Mouse (Mus musculus) liver, adult (tissue): ENCODE data around the gene Hoxd4.

Experiments
- GATA4 ChIP-seq: IDR thresholded peaks from 2 replicates; pipeline ENCODE4 v1.6.1; 2014; ENCODE audit warnings: mild to moderate bottlenecking, low read length; ENCODE audit not compliant: insufficient replicate concordance

The Hoxd4 gene

DNA sequence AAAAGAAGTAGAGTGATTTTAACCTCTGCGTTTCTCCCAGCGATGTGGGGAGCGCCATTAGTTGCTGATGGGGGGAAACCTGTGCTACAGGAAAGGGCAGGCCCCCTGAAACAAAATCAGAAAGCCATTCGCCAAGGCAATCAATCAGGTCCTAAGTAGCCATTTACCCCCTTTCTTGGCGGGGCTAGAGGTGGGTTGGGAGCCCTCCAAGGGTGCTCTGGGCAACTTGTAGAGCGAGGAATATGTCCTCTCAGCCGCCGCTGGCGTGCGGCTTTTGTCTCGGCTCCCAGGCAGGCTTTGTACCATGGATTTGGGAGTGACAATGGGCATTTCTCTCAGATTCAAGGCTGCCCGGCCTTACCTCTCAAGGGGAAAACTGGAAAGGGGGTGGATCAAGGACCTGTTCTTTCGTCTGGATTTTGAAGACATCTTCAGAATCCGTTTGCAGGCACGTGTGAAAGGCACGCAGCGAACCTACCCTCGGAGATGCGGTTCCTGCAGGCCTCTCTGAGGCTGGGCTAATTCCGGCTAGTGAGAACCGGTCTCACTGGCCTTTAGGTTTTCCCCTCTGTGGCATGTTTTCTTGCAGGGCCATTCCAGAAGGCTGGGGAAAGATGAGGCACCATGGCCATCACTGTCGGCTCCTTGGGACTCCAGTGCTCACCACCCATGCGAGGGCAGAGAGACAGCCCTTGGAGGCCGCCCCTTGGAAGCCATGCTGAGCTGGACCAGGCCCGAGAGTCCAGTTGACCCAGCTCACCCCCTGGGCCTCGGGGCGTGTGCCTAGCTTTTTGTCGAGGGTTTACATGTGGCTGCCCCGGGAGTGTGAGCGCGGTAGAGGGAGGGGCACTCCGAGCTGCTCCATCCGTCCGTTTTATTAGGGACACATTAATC, 15.0 kb upstream of the Hoxd4 start:
- no peak for TF ChIP-seq GATA4

DNA sequence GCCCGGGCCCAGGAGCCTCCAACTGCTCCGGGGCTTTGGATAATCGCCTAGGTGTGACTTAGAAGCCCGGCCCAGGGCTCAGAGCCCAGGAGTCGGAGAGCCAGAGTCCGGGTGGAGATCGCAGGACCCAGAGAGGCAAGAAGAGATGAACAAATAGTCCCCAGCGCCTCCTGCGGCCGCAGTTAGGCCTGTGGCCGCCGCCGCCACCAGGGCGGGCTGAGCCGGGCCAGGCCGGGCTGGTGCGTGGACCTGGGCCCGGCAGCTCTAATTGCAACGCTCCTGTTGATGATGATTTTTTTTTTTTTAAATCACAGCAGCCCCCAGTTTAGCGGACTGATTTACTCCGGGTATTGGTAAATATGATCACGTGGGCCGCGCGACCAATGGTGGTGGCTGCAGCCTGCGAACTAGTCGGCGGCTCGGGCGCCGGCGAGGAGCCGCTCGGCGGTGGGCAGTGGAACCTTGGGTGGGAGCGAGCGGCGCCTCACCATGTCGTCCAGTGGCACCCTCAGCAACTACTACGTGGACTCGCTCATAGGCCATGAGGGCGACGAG, 14.1 kb upstream of the Hoxd4 start, which contains the start of gene Hoxd9:
Hoxd9 (plus strand) TSS at position 161 of the 555 bp plus-strand sequence.
- no peak for TF ChIP-seq GATA4

DNA sequence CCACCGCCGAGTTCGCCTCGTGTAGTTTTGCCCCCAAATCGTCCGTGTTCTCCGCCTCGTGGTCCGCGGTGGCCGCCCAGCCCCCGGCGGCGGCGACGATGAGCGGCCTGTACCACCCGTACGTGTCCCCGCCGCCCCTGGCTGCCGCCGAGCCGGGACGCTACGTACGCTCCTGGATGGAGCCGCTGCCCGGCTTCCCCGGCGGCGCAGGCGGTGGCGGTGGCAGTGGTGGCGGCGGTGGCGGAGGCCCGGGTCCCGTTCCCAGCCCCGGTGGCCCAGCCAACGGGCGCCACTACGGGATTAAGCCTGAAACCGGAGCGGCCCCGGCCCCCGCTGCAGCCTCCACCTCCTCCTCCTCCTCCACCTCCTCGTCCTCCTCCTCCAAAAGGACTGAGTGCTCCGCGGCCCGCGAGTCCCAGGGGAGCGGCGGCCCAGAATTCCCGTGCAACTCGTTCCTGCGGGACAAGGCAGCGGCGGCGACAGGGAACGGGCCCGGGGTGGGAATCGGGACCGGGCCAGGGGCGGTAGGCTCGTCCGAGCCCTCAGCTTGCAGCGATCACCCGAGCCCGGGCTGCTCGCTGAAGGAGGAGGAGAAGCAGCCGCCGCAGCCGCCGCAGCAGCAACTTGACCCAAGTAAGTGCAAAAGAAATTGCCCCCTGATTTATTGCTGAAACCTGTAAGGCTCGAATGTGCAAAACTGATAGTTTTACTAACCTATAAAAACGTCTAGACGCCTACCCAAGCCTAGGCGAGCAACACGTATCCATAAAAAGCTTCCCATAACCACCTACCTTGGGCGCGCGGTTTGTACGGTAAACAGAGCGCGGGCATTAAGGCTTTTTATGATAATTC, 13.3 kb upstream of the Hoxd4 start:
- TF ChIP-seq GATA4 = no peak

DNA sequence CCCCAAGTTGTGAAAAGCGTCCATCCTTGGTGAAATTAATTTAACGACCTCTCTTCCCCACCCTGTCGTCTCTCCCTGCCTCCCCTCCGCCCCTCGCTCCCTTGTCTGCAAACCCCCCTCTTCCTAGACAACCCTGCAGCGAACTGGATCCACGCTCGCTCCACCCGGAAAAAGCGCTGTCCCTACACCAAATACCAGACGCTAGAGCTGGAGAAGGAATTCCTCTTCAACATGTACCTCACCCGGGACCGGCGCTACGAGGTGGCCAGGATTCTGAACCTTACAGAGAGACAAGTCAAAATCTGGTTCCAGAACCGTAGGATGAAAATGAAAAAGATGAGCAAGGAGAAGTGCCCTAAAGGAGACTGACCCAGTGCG, 12.7 kb upstream of the Hoxd4 start:
- TF ChIP-seq GATA4 = no peak

DNA sequence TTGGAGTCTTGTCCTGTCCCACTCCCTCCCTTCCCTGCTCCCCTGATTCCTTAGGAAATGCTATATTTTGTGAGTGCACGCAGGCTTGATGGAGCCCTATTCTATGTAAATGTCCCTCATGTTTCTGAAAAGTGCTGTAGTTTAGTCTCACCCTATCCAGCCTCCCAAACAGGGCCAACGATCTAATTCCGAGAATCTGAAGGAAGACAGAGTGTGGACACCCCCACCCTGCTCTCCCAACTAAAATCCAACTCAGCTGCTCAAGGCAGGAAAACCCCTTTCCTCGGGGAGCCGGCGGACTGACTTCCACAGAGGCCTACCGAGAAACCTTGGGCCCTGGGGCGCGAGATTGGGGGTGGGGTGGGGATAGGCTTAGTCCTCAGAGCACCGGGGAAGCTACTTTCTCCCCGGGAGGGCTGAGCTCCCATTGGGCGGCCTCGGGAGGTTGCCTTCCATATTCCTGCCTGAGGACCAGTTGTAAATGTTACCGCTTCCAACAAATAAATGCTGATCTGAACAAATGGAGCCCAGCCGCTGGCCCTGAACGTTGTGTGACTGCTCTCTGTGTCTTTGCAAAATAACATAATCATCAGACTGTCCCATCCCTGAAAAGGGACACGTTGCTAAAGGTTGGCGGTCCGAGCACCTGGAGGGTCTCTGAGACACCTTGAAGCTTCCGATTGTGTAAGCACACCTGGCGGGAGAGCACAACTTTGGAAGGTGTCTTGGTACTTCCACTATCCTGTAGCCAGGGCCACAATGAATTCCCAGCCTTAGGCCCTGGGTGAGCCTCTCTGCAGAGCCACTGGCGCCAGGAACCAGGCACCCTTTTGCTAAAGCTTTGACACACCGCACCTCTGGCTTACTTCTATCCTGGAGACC, 11.8 kb upstream of the Hoxd4 start:
- TF ChIP-seq GATA4 = no peak

DNA sequence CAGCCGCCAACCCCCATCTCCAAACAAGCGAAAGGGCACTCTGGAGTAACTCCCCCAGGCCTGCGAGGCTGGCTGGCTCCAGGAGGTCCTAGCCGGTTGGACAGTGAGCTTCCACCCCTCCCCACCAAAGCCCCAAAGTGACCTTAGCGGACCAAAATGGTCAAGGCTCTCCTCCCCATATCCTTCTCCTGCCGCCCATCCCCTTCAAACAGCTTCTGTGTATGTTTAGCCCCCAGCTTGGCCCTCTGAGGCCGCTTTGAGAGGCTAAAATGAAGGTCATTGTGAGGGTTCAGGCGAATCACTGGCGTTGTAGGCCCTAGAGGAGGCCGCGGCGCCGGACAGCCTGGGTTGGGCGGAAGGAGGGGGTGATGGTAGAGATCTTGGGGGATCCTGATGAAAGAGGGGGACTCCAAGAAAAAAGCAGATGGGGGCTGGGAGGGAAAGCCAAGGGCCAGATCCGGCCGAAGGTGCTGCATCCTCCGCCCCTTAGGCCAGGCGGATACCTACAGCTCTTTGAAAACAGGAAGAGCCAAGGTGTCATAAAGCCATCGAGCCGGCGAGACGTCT, 11.1 kb upstream of the Hoxd4 start:
- TF ChIP-seq GATA4 = no peak

DNA sequence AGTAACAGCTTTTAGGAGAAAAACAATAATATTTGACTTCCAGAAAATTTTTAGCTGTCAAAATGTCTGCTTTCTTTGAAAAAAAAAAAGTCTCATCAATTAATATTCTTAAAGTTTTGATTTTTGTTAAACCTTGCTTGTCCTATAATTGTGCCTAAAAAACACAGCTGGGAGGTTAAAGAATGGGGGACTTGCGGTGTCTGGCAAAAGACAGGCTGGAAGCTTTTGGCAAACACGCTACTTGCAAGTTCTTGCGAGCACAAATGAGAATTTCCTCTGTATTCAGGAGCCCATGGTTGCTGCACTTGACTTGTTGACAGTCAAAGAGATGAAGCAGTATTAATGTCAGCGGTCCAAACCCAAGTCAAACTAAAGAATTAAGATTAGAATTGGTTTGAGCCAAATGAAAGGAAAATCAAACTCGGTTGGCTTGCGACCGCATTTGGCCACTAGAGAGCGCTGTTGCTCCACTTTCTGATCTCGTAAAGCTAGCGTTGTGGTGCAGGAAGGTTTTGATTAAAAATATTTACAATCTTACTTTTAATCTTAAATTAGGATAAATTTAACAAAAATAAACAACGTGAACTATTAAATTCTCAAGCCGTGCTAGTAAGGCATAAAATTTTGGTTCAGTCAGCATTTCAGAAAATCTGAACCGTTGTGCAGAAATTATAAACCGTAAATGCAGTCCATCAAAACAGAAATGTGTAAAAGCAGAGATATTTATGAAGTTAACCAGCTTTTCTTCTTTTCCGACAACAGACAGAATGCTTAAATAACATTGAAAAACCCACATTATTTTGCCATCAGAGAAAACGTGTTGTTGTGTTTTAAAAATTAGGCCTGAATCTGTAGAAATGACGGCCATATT, 9.5 kb upstream of the Hoxd4 start:
- TF ChIP-seq GATA4 = no peak

DNA sequence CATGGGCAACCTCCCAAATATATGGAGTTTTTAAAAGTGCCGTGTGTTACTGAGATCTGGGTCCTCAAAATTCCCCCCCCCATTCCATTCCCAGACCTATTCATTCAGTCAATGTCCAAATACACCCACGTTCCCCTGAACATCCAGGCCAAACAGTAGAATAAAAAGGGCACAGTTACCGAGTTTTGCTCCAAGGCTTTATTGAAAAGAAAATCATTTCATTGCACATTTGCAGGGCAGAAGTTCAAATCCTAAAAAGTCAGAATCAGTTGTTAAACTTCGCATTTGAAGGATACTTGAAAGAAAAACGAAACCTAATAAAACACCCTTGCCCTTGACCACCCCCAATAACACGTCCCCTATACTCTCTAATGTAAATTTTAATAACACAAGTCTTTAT, 8.9 kb upstream of the Hoxd4 start:
- TF ChIP-seq GATA4 = no peak

DNA sequence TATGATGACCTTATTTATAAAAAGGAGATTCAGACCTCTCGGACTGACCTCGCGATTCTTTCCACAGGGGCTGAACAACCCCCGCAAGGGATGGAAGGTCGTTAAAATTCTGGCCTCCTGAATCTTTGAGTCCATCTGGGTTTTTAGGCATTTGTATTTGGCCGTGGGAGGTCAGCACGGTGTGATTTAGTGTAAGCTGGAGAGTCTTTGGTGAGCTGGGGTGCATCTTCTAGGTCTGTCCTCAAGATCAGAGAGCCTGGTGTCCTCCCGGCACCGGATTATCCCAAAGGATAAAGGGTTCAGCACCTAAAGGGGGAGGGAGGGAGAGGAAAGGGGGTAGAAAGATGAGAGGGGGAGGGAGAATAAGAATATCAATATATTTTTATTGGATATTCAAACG, 8.4 kb upstream of the Hoxd4 start:
- no peak for TF ChIP-seq GATA4

DNA sequence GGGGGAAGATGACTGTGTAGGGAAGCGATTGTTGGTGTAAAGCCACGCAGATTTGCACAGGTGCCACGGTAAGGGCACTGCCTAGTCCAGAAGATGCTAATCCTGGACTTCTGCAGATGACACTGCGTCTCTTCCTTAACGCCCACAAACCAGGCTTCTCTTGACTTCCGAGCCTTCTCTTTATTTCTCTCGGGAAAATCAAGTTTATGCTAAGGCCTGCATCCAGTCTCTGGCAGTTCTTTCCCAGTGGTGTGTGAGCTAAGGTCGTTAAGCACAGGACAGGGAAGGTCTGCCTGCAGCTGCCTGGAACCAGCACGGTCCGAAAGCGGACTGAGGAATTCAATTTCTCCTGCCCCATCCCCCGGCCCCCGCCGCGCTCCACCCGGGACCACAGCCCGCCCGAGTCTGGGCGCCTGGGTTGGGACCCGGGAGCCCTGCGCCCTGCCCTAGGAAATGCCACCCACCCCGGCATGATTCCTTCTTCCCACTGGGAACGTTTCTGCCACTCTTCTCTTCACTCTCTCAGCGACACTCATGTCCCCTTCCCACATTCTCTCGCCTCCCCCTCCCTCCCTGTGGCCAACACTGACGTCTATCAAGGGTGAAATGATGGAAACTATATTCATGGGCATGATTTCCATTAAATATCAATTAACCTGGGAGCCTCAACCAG, 7.9 kb upstream of the Hoxd4 start:
- no peak for TF ChIP-seq GATA4

DNA sequence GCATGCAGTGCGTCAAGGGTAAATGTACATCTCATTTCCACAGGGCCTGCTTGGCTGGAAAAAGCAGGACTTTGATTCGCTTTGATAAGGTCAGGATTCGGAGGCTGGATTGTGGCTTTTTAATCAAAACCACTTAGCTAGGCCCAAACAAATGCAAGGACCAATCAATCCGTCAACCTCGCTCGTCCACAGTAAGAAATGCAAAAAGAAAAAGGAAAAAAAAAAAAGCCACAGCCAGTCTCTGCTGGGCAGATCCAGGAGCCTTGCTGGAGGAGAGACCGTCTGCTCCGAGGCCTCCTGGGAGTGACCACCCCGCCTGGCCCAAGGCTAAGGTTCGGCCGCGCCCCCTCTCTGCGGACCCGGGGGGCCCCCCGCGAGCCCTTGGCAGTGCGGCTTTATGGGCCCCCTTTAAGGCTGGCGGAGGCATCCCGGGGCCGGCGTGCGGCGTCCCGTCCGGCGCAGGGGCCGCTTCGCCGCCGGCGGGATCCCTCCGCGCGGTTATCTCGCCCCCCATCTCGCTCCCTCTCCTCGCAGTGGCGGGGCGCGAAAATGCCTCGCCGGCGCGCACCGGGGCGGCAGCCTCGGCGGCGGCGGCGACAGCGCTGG, 7.2 kb upstream of the Hoxd4 start, which contains the start of gene Hoxd8:
Hoxd8 (plus strand) TSS at position 223 of the 606 bp plus-strand sequence.
- TF ChIP-seq GATA4 = no peak; the same call in 1 of the 2 replicates

DNA sequence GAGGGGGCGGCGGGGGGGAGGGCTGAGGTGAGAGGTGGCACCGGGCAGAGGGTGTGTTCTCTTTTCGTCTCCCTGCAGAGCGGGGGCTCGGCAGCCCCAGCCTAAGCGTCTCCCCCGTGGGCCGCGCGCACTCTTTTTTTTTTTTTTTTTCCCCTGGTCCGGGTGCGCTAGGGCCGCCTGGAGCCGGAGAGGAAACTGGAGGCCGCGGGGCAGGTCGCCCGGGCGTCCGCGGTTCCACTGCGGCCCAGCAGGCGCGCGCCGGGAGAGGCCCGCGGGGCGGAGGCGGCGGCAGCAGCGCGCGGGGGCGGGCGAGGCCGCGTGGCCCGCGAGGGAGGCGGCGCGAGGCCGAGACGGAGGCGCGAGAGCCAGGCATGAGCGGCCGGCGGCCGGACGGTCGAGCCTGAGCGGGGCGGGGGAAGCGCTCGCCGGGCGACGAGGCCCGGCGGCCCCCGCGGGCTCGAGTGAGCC, 6.7 kb upstream of the Hoxd4 start:
- no peak for TF ChIP-seq GATA4
